Mouse (Mus musculus): ENCODE measurements around the gene Cacna1d.

- TF ChIP-seq POLR2A (IDR thresholded peaks at IDR 0.05; ENCODE audit: borderline replicate concordance, low read depth, low read length) = no peak
- no peak for TF ChIP-seq CTCF (IDR thresholded peaks at IDR 0.05; ENCODE audit: low read depth, low read length)
Measured at GRCm38 (mm10) chr14:30163733-30164708, 327.2 kb downstream of the Cacna1d start.
